Mouse (Mus musculus) MEL (cell line): ENCODE results near the gene Cyb5d2. TPM values are rescaled to one million over a fixed set of nuclear protein-coding genes. Genes with fewer than 3 reads are reported as not detected.

Source experiments
- DNase-seq: peaks from one replicate; pipeline ENCODE4 v3.0.0; 2011; ENCODE audit warnings: low read depth, low spot score
- H3K27ac ChIP-seq: 2 replicates; pipeline ENCODE4 v1.5.1; 2012; ENCODE audit warnings: low read depth, mild to moderate bottlenecking, control low read depth, low read length, moderate library complexity; ENCODE audit not compliant: control insufficient read depth
- H3K27me3 ChIP-seq, 2 experiments: fragments of 150-350 bp in 1 of 2; sonication (generic) in 1 of 2; 2 replicates each; pipeline ENCODE4 v1.6.1; 2012; ENCODE audit warnings: low read length in 2 of 2, mild to moderate bottlenecking in 2 of 2, improper control_type of control experiment in 1 of 2, moderate library complexity in 1 of 2; ENCODE audit not compliant: insufficient read depth in 2 of 2, control insufficient read depth in 1 of 2
- H3K36me3 ChIP-seq, 2 experiments: 2 replicates each; pipeline ENCODE4 v1.6.1; 2012 to 2014; ENCODE audit warnings: low read length in 2 of 2, improper control_type of control experiment in 1 of 2, inconsistent platforms in 1 of 2, mild to moderate bottlenecking in 1 of 2; ENCODE audit not compliant: insufficient read depth in 2 of 2, control insufficient read depth in 1 of 2
- H3K4me1 ChIP-seq, 2 experiments: fragments of 150-350 bp in 1 of 2; sonication (generic) in 1 of 2; 2 replicates each; pipeline ENCODE4 v1.6.1; 2012; ENCODE audit warnings: low read length in 2 of 2, improper control_type of control experiment in 1 of 2, mild to moderate bottlenecking in 1 of 2; ENCODE audit not compliant: insufficient read depth in 2 of 2, control insufficient read depth in 1 of 2
- H3K4me3 ChIP-seq, 2 experiments: fragments of 150-350 bp in 1 of 2; sonication (generic) in 1 of 2; 2 replicates each; pipeline ENCODE4 v1.5.1; 2012; ENCODE audit warnings: low read depth in 2 of 2, low read length in 2 of 2, mild to moderate bottlenecking in 2 of 2, moderate library complexity in 2 of 2, control low read depth in 1 of 2, improper control_type of control experiment in 1 of 2; ENCODE audit not compliant: control insufficient read depth in 1 of 2, insufficient read depth in 1 of 2
- H3K79me2 ChIP-seq: 2 replicates; pipeline ENCODE4 v1.6.1; 2012; ENCODE audit warnings: mild to moderate bottlenecking, low read length, moderate library complexity; ENCODE audit not compliant: control insufficient read depth, poor library complexity, insufficient read depth
- H3K9ac ChIP-seq: 2 replicates; pipeline ENCODE4 v1.6.1; 2012; ENCODE audit warnings: low read depth, mild to moderate bottlenecking, control low read depth, low read length, moderate library complexity; ENCODE audit not compliant: control insufficient read depth, poor library complexity, severe bottlenecking
- H3K9me3 ChIP-seq: fragments of 150-350 bp; sonication (generic); replicated peaks from 2 replicates; pipeline ENCODE4 v1.6.1; 2012; ENCODE audit warnings: mild to moderate bottlenecking, low read length, improper control_type of control experiment, moderate library complexity; ENCODE audit not compliant: insufficient read depth
- BHLHE40 ChIP-seq: IDR thresholded peaks from 2 replicates; pipeline ENCODE4 v1.6.1; 2012; ENCODE audit warnings: low read depth, mild to moderate bottlenecking, inconsistent platforms, low read length, improper control_type of control experiment, borderline replicate concordance
- CHD1 ChIP-seq: IDR thresholded peaks from 2 replicates; pipeline ENCODE4 v1.6.1; 2012; ENCODE audit warnings: low read depth, mild to moderate bottlenecking, inconsistent platforms, low read length, improper control_type of control experiment
- ETS1 ChIP-seq: IDR thresholded peaks from 2 replicates; pipeline ENCODE4 v1.6.1; 2012; ENCODE audit warnings: low read depth, mild to moderate bottlenecking, inconsistent platforms, low read length, improper control_type of control experiment, moderate library complexity
- GATA1 ChIP-seq: IDR thresholded peaks from 2 replicates; pipeline ENCODE4 v1.6.1; 2011; ENCODE audit warnings: low read depth, low read length, improper control_type of control experiment
- KAT2A ChIP-seq: conservative IDR thresholded peaks from 2 replicates; pipeline ENCODE4 v1.6.1; 2012; ENCODE audit warnings: low read depth, low read length, improper control_type of control experiment, inconsistent platforms
- MAFK ChIP-seq: IDR thresholded peaks from 2 replicates; pipeline ENCODE4 v1.6.1; 2011; ENCODE audit warnings: low read depth, mild to moderate bottlenecking, low read length, improper control_type of control experiment, borderline replicate concordance
- MAX ChIP-seq: IDR thresholded peaks from 2 replicates; pipeline ENCODE4 v1.6.1; 2011; ENCODE audit warnings: low read length, improper control_type of control experiment
- MAZ ChIP-seq: IDR thresholded peaks from 2 replicates; pipeline ENCODE4 v1.6.1; 2012; ENCODE audit warnings: low read depth, mild to moderate bottlenecking, inconsistent platforms, low read length, improper control_type of control experiment
- MYC ChIP-seq: IDR thresholded peaks from 2 replicates; pipeline ENCODE4 v1.6.1; 2011; ENCODE audit warnings: low read depth, mild to moderate bottlenecking, low read length, improper control_type of control experiment, moderate library complexity
- NELFE ChIP-seq: IDR thresholded peaks from 2 replicates; pipeline ENCODE4 v1.6.1; 2011; ENCODE audit warnings: low read depth, low read length, improper control_type of control experiment
- POLR2A ChIP-seq, 2 experiments: IDR thresholded peaks; 2 replicates each; pipeline ENCODE4 v1.6.1; 2011 to 2012; ENCODE audit warnings: low read length in 2 of 2, mild to moderate bottlenecking in 2 of 2, control low read depth in 1 of 2, improper control_type of control experiment in 1 of 2, low read depth in 1 of 2, moderate library complexity in 1 of 2; ENCODE audit not compliant: control insufficient read depth in 1 of 2, insufficient read depth in 1 of 2, poor library complexity in 1 of 2
- SIN3A ChIP-seq: IDR thresholded peaks from 2 replicates; pipeline ENCODE4 v1.6.1; 2012; ENCODE audit warnings: low read length, improper control_type of control experiment, inconsistent platforms
- SMC3 ChIP-seq: IDR thresholded peaks from 2 replicates; pipeline ENCODE4 v1.6.1; 2011; ENCODE audit warnings: low read depth, low read length, improper control_type of control experiment
- TAL1 ChIP-seq: IDR thresholded peaks from 2 replicates; pipeline ENCODE4 v1.6.1; 2012; ENCODE audit warnings: mild to moderate bottlenecking, inconsistent platforms, low read length, moderate library complexity, mixed read lengths
- TCF12 ChIP-seq: IDR thresholded peaks from 2 replicates; pipeline ENCODE4 v1.6.1; 2014; ENCODE audit warnings: low read depth, mild to moderate bottlenecking, inconsistent platforms, low read length, improper control_type of control experiment, moderate library complexity
- UBTF ChIP-seq: IDR thresholded peaks from 2 replicates; pipeline ENCODE4 v1.6.1; 2012; ENCODE audit warnings: low read depth, mild to moderate bottlenecking, inconsistent platforms, low read length, improper control_type of control experiment, moderate library complexity, borderline replicate concordance; ENCODE audit not compliant: insufficient read depth
- USF2 ChIP-seq, 2 experiments: IDR thresholded peaks; 2 replicates each; pipeline ENCODE4 v1.6.1; 2011 to 2012; ENCODE audit warnings: improper control_type of control experiment in 2 of 2, low read length in 2 of 2, borderline replicate concordance in 1 of 2, inconsistent platforms in 1 of 2, low read depth in 1 of 2, mild to moderate bottlenecking in 1 of 2; ENCODE audit not compliant: insufficient read depth in 1 of 2
- ZC3H11A ChIP-seq: IDR thresholded peaks from 2 replicates; pipeline ENCODE4 v1.6.1; 2012; ENCODE audit warnings: low read depth, mild to moderate bottlenecking, inconsistent platforms, low read length, improper control_type of control experiment
- polyA plus RNA-seq, 2 experiments: library from polyadenylated mRNA; stranded (reverse) in 1 of 2; unstranded in 1 of 2; fragments of >175 nt in 1 of 2; fragments of >200 nt in 1 of 2; gene quantifications; 2 replicates each; pipeline versions ENCODE4 v1.2.1 to v1.2.4; 2012; ENCODE audit warnings: low replicate concordance in 2 of 2, low read depth in 1 of 2; ENCODE audit not compliant: insufficient read length in 2 of 2, insufficient read depth in 1 of 2, missing spikeins in 1 of 2
- total RNA-seq: library from RNA; depleted of rRNA; stranded (reverse); fragments of 300-350 nt; gene quantifications from 2 replicates; pipeline ENCODE4 v1.2.3, GENCODE M21; 2012

Gene Cyb5d2
- total and polyA plus RNA-seq, 3 experiments: 4.6 to 7.2 TPM; not detected in 1

DNA sequence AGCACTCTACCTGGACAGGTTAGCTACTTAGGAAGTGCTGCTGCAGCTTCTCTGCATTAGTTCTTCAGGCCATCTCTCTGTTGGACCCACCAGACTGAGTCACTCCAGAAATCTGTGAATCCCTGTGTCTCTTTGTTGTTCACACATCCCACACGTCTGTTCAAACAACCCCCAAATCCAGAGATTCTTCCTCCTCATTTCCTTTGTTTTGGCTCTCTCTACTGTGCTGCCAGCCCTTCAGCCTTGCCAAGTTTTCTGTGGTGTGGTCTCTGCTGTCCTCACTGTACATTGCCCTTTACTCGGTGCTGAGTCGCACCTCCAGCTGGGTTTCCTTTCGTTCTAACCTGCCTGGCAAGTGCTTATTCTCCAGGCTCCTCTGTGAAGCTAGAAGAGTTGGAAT, 31.7 kb downstream of the Cyb5d2 start:
- DNase-seq: no peak
- H3K4me3 ChIP-seq: no peak overlapping the region
- TF ChIP-seq UBTF (no peak), SMC3 (no peak), BHLHE40 (no peak), KAT2A (no peak)
- TF ChIP-seq, all 39 proteins: peak for 0

GRCm38 (mm10) chr11:72760781-72761180, 35.2 kb downstream of the Cyb5d2 start:
- no peaks in the 10 kb centered on the region for H3K79me2 ChIP-seq
- no peak for DNase-seq
- TF ChIP-seq GATA1 (no peak), MAFK (peak; percentile 82)

More for the DNA sequence above, 31.7 kb downstream of the Cyb5d2 start:
- Histone ChIP-seq H3K27me3 (no peaks in the 10 kb centered on the region), H3K79me2 (no peaks in the 10 kb centered on the region), H3K4me1 (no peaks in the 10 kb centered on the region), H3K9ac (no peak overlapping the region), H3K9me3 (no peaks in the 10 kb centered on the region), H3K27ac (no peak overlapping the region; the same call in 1 of the 2 replicates), H3K36me3 (peaks cover 5 to 46% of the 10 kb centered on the region in 2 experiments)

GRCm38 (mm10) chr11:72759581-72759980, 36.4 kb downstream of the Cyb5d2 start:
- no peak overlapping the region for H3K4me3 ChIP-seq
- TF ChIP-seq POLR2A (IDR thresholded peaks at IDR 0.05; ENCODE audit: control insufficient read depth in 1 of 2, insufficient read depth in 1 of 2, low read depth in 1 of 2, low read length in 2 of 2, poor library complexity in 1 of 2): 0 out of 4 replicates have a peak, but pooled peaks of 1 of the 2 experiments have one; percentile 1
- TF ChIP-seq TAL1: no peak
- TF ChIP-seq, all 39 proteins: peak for 1
- H3K9ac ChIP-seq: no peak overlapping the region
- H3K4me1 ChIP-seq: no peaks in the 10 kb centered on the region
- no peak overlapping the region for H3K27ac ChIP-seq
- no peaks in the 10 kb centered on the region for H3K79me2 ChIP-seq
- H3K27me3 ChIP-seq: no peaks in the 10 kb centered on the region
- peaks cover 4 to 73% of the 10 kb centered on the region in 2 experiments for H3K36me3 ChIP-seq
- DNase-seq: no peak
- H3K9me3 ChIP-seq: no peaks in the 10 kb centered on the region

More at GRCm38 (mm10) chr11:72760781-72761180, 35.2 kb downstream of the Cyb5d2 start:
- H3K9me3 ChIP-seq: no peaks in the 10 kb centered on the region
- no peaks in the 10 kb centered on the region for H3K4me1 ChIP-seq
- H3K36me3 ChIP-seq: peaks cover 4 to 67% of the 10 kb centered on the region in 2 experiments
- no peak overlapping the region for H3K27ac ChIP-seq
- no peak overlapping the region for H3K9ac ChIP-seq
- H3K27me3 ChIP-seq: no peaks in the 10 kb centered on the region
- H3K4me3 ChIP-seq: no peak overlapping the region

DNA sequence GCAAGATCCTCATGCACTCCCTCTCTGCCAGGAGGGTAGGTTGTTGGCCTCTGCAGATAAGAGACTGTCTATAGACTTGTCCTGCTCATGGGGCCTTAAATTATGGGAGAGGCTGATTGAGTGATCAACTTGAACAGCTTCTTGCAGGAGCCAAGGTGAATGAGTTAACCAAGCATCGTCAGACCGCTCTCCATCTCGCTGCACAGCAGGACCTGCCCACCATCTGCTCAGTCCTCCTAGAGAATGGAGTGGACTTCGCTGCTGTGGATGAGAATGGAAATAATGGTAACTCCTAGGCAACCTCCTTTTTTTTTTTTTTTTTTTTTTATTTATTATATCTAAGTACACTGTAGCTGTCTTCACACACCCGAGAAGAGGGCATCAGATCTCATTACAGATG, 37.6 kb downstream of the Cyb5d2 start:
- no peak overlapping the region for H3K4me3 ChIP-seq
- no peaks in the 10 kb centered on the region for H3K4me1 ChIP-seq
- no peak overlapping the region for H3K27ac ChIP-seq
- no peaks in the 10 kb centered on the region for H3K9me3 ChIP-seq
- no peaks in the 10 kb centered on the region for H3K27me3 ChIP-seq
- H3K36me3 ChIP-seq: peaks cover 4 to 78% of the 10 kb centered on the region in 2 experiments
- H3K9ac ChIP-seq: no peak overlapping the region
- no peak for DNase-seq
- H3K79me2 ChIP-seq: no peaks in the 10 kb centered on the region
- TF ChIP-seq ETS1: no peak
- no peak for TF ChIP-seq MAX
- TF ChIP-seq SMC3: no peak
- TF ChIP-seq BHLHE40: no peak
- no peak for TF ChIP-seq MAFK
- TF ChIP-seq TCF12: no peak
- TF ChIP-seq MYC: no peak
- no peak for TF ChIP-seq CHD1
- no peak for TF ChIP-seq TAL1
- no peak for TF ChIP-seq NELFE
- no peak for TF ChIP-seq GATA1
- TF ChIP-seq SIN3A: no peak
- TF ChIP-seq POLR2A (IDR thresholded peaks at IDR 0.05; ENCODE audit: control insufficient read depth in 1 of 2, insufficient read depth in 1 of 2, low read depth in 1 of 2, low read length in 2 of 2, poor library complexity in 1 of 2): no peak; a peak in 1 of 4 replicates
- TF ChIP-seq MAZ: no peak
- no peak for TF ChIP-seq ZC3H11A
- no peak for TF ChIP-seq USF2 (IDR thresholded peaks at IDR 0.05; ENCODE audit: borderline replicate concordance in 1 of 2, insufficient read depth in 1 of 2, low read depth in 1 of 2, low read length in 2 of 2)
- no peak for TF ChIP-seq UBTF
